Mouse (Mus musculus) midbrain, embryonic 11.5 days (tissue): ENCODE results near the gene Olfr548-ps1. TPM values are rescaled to one million over a fixed set of nuclear protein-coding genes. Genes with fewer than 3 reads are reported as not detected.

Experiments used
- ATAC-seq: fragments of 200-750 bp; cut with Nextera tagmentation; 2 replicates; pipeline ENCODE4 v1.8.0; 2017; ENCODE audit warnings: moderate TSS enrichment, moderate library complexity; ENCODE audit not compliant: low FRiP score
- DNase-seq: peaks from one replicate; pipeline ENCODE4 v3.0.0; 2015; ENCODE audit warnings: low spot score; ENCODE audit errors: missing footprints
- H3K27ac ChIP-seq: fragments of 300-500 bp; sonication (generic); 2 replicates; pipeline ENCODE4 v1.5.1; 2014; ENCODE audit warnings: low read depth, low read length
- H3K27me3 ChIP-seq: fragments of 300-500 bp; sonication (generic); 2 replicates; pipeline ENCODE4 v1.6.1; 2014; ENCODE audit warnings: mild to moderate bottlenecking, low read length, moderate library complexity, mixed read lengths; ENCODE audit not compliant: control insufficient read depth, insufficient read depth
- H3K36me3 ChIP-seq: fragments of 300-500 bp; sonication (generic); 2 replicates; pipeline ENCODE4 v1.6.1; 2014; ENCODE audit warnings: mild to moderate bottlenecking, low read length, moderate library complexity, mixed read lengths; ENCODE audit not compliant: control insufficient read depth, insufficient read depth
- H3K4me1 ChIP-seq: fragments of 300-500 bp; sonication (generic); 2 replicates; pipeline ENCODE4 v1.6.1; 2014; ENCODE audit warnings: low read length; ENCODE audit not compliant: control insufficient read depth, insufficient read depth
- H3K4me2 ChIP-seq: fragments of 300-500 bp; sonication (generic); 2 replicates; pipeline ENCODE4 v1.6.1; 2014; ENCODE audit warnings: mild to moderate bottlenecking, moderate library complexity
- H3K4me3 ChIP-seq: fragments of 300-500 bp; sonication (generic); 2 replicates; pipeline ENCODE4 v1.5.1; 2014; ENCODE audit warnings: low read depth, low read length
- H3K9ac ChIP-seq: fragments of 300-500 bp; sonication (generic); 2 replicates; pipeline ENCODE4 v1.6.1; 2014; ENCODE audit warnings: low read length
- H3K9me3 ChIP-seq: fragments of 300-500 bp; sonication (generic); 2 replicates; pipeline ENCODE4 v1.6.1; 2016; ENCODE audit warnings: low read length; ENCODE audit not compliant: control insufficient read depth
- WGBS: fragments of 180-500 bp; shearing (Covaris S2); extraction: QIAGEN DNeasy Blood & Tissue Kit; methylation state at CpG from one replicate; pipeline ENCODE4 v1.1.7; 2014; 5-methylcytosine and 5-hydroxymethylcytosine counted together
- polyA plus RNA-seq: library from polyadenylated mRNA; unstranded; fragments of >200 nt; fragmentation: Nextera tagmentation; extraction: Ambion mirVana; gene quantifications from 2 replicates; pipeline ENCODE4 v1.2.1, GENCODE M21; 2014

Olfr548-ps1 gene
- polyA plus RNA-seq, 1 experiment from 2014 or later, result not detected

GRCm38 (mm10) chr7:102512814-102513435, 27.8 kb upstream of the Olfr548-ps1 start:
- peak overlapping the region; percentile 82 for H3K4me2 ChIP-seq
- no peaks in the 10 kb centered on the region for H3K4me1 ChIP-seq
- WGBS, result under 1% methylated on average over 54 of the region's 54 CpGs
- no peaks in the 10 kb centered on the region for H3K36me3 ChIP-seq
- peak overlapping the region; percentile 77 for H3K9ac ChIP-seq
- DNase-seq (peak; percentile 100), ATAC-seq (peak; percentile 96)
- no peak overlapping the region for H3K27ac ChIP-seq
- no peaks in the 10 kb centered on the region for H3K9me3 ChIP-seq
- peaks cover 6% of the 10 kb centered on the region; the same call in 1 of the 2 replicates for H3K27me3 ChIP-seq
- peak overlapping the region; percentile 45 for H3K4me3 ChIP-seq

- ATAC-seq, result no peak
- WGBS, result 77% methylated on average over 4 of the region's 4 CpGs
These were observed 26.6 kb upstream of the Olfr548-ps1 start for GRCm38 (mm10) chr7:102514144-102514543.

GRCm38 (mm10) chr7:102516261-102517050, 24.2 kb upstream of the Olfr548-ps1 start:
- 84% methylated on average over 10 of the region's 10 CpGs for WGBS
- DNase-seq (no peak), ATAC-seq (no peak)
- H3K27me3 ChIP-seq, result peaks cover 6% of the 10 kb centered on the region; the same call in 1 of the 2 replicates
- H3K27ac ChIP-seq, result no peak overlapping the region
- H3K36me3 ChIP-seq, result no peaks in the 10 kb centered on the region
- no peaks in the 10 kb centered on the region for H3K9me3 ChIP-seq
- H3K4me2 ChIP-seq, result no peak overlapping the region
- H3K9ac ChIP-seq, result no peak overlapping the region
- H3K4me1 ChIP-seq, result no peaks in the 10 kb centered on the region
- no peak overlapping the region for H3K4me3 ChIP-seq

More at GRCm38 (mm10) chr7:102514144-102514543, 26.6 kb upstream of the Olfr548-ps1 start:
- Histone ChIP-seq H3K27ac (no peak overlapping the region), H3K4me3 (no peak overlapping the region), H3K9ac (no peak overlapping the region), H3K4me1 (no peaks in the 10 kb centered on the region), H3K4me2 (no peak overlapping the region), H3K27me3 (peaks cover 6% of the 10 kb centered on the region; the same call in 1 of the 2 replicates), H3K9me3 (no peaks in the 10 kb centered on the region), H3K36me3 (no peaks in the 10 kb centered on the region)
- DNase-seq, result no peak

- no peaks in the 10 kb centered on the region for H3K36me3 ChIP-seq
- no peak overlapping the region for H3K4me2 ChIP-seq
- no peak overlapping the region for H3K27ac ChIP-seq
- WGBS, result 87% methylated on average over 2 of the region's 2 CpGs
- H3K27me3 ChIP-seq, result peaks cover 6% of the 10 kb centered on the region; the same call in 1 of the 2 replicates
- no peak overlapping the region for H3K4me3 ChIP-seq
- H3K9ac ChIP-seq, result no peak overlapping the region
- DNase-seq (no peak), ATAC-seq (no peak)
- H3K9me3 ChIP-seq, result no peaks in the 10 kb centered on the region
- no peaks in the 10 kb centered on the region for H3K4me1 ChIP-seq
These were observed 23.7 kb upstream of the Olfr548-ps1 start for GRCm38 (mm10) chr7:102517051-102517335.

GRCm38 (mm10) chr7:102529052-102529451, 11.6 kb upstream of the Olfr548-ps1 start:
- Histone ChIP-seq H3K27me3 (no peaks in the 10 kb centered on the region), H3K9ac (no peak overlapping the region), H3K27ac (no peak overlapping the region), H3K36me3 (no peaks in the 10 kb centered on the region), H3K4me1 (no peaks in the 10 kb centered on the region), H3K4me2 (no peak overlapping the region), H3K4me3 (no peak overlapping the region), H3K9me3 (no peaks in the 10 kb centered on the region)
- 76% methylated on average over 1 of the region's 1 CpGs for WGBS
- peak; percentile 10 for DNase-seq
- ATAC-seq, result no peak

- DNase-seq (no peak), ATAC-seq (no peak)
- H3K4me1 ChIP-seq, result no peaks in the 10 kb centered on the region
- no peaks in the 10 kb centered on the region for H3K27me3 ChIP-seq
- no peak within 1 kb of the TSS for H3K9ac ChIP-seq
- no peaks in the 10 kb centered on the region for H3K9me3 ChIP-seq
- H3K27ac ChIP-seq, result no peak within 1 kb of the TSS
- no peaks in the 10 kb centered on the region for H3K36me3 ChIP-seq
- H3K4me3 ChIP-seq, result no peak within 1 kb of the TSS
- 96% methylated on average over 1 of the region's 1 CpGs for WGBS
- H3K4me2 ChIP-seq, result no peak within 1 kb of the TSS
These were observed 6.2 kb upstream of the Olfr548-ps1 start, which contains the start of gene Olfr547 for GRCm38 (mm10) chr7:102534449-102534848. Gene Olfr547, plus strand, starts transcription at chr7:102534749.

- no peaks in the 10 kb centered on the region for H3K9me3 ChIP-seq
- no peak overlapping the region for H3K4me2 ChIP-seq
- DNase-seq (peak; percentile 60), ATAC-seq (no peak)
- H3K4me1 ChIP-seq, result no peaks in the 10 kb centered on the region
- no peaks in the 10 kb centered on the region for H3K27me3 ChIP-seq
- H3K36me3 ChIP-seq, result no peaks in the 10 kb centered on the region
- H3K27ac ChIP-seq, result no peak overlapping the region
- no peak overlapping the region for H3K9ac ChIP-seq
- 58% methylated on average over 3 of the region's 3 CpGs for WGBS
- H3K4me3 ChIP-seq, result no peak overlapping the region
These were observed 555 bp downstream of the Olfr548-ps1 start for GRCm38 (mm10) chr7:102541251-102541650.

GRCm38 (mm10) chr7:102549570-102549969, 8.9 kb downstream of the Olfr548-ps1 start, which contains the start of gene Olfr549:
Gene Olfr549, plus strand, starts transcription at chr7:102549870.
- Histone ChIP-seq H3K9me3 (no peaks in the 10 kb centered on the region), H3K27me3 (no peaks in the 10 kb centered on the region), H3K4me2 (no peak within 1 kb of the TSS), H3K4me1 (no peaks in the 10 kb centered on the region), H3K27ac (no peak within 1 kb of the TSS), H3K9ac (no peak within 1 kb of the TSS), H3K36me3 (no peaks in the 10 kb centered on the region), H3K4me3 (no peak within 1 kb of the TSS)
- WGBS, result 89% methylated on average over 3 of the region's 3 CpGs
- DNase-seq (no peak), ATAC-seq (no peak)

- Histone ChIP-seq H3K4me1 (no peaks in the 10 kb centered on the region), H3K9ac (no peak overlapping the region), H3K9me3 (no peaks in the 10 kb centered on the region), H3K4me3 (no peak overlapping the region), H3K36me3 (no peaks in the 10 kb centered on the region), H3K27me3 (no peaks in the 10 kb centered on the region), H3K4me2 (no peak overlapping the region), H3K27ac (no peak overlapping the region)
- DNase-seq, result no peak
- 86% methylated on average over 3 of the region's 3 CpGs for WGBS
- ATAC-seq, result no peak
These were observed 12.6 kb downstream of the Olfr548-ps1 start for GRCm38 (mm10) chr7:102553279-102553678.
